Mouse (Mus musculus) gastrocnemius, adult 18-20 months (tissue): ENCODE measurements around the gene RPS10-NUDT3. TPM values are rescaled to one million over a fixed set of nuclear protein-coding genes. Genes with fewer than 3 reads are reported as not detected.
A peak's percentile ranks its signal among the peaks of the same experiment; 100 is the strongest.

ENCODE experiments used
- DNase-seq: peaks from one replicate; pipeline ENCODE4 v3.0.0; 2021; ENCODE audit warnings: low spot score
- total RNA-seq, 2 experiments: library from RNA; stranded (reverse); gene quantifications; 2 replicates each; pipeline ENCODE4 v1.2.3; 2021

Gene RPS10-NUDT3
- total RNA-seq, 2 experiments from 2014 or later, result 1.5 TPM; not detected in 1

DNA sequence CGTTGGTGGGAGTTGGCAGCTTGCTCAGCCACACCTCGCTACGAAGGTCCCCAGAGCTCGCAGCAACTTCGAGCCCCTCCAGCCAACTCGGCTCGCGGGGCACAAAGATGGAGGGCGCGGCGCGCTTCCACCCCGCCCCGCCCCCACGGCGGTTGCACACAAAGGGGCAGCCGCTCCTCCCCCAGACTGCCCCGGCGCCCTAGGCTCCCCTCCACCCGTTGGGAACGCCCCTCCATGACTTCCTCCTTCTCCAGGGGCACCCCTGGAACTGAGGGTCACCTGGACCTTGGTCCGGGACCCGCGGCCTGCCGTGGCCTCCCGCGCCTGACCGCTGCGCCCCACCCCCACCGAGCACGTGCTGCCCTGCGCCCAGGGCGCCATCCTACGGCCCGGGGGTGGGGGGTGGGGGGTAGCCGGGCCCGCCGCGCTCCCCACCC lies 79.9 kb downstream of the RPS10-NUDT3 start:
- DNase-seq, result no peak

DNA sequence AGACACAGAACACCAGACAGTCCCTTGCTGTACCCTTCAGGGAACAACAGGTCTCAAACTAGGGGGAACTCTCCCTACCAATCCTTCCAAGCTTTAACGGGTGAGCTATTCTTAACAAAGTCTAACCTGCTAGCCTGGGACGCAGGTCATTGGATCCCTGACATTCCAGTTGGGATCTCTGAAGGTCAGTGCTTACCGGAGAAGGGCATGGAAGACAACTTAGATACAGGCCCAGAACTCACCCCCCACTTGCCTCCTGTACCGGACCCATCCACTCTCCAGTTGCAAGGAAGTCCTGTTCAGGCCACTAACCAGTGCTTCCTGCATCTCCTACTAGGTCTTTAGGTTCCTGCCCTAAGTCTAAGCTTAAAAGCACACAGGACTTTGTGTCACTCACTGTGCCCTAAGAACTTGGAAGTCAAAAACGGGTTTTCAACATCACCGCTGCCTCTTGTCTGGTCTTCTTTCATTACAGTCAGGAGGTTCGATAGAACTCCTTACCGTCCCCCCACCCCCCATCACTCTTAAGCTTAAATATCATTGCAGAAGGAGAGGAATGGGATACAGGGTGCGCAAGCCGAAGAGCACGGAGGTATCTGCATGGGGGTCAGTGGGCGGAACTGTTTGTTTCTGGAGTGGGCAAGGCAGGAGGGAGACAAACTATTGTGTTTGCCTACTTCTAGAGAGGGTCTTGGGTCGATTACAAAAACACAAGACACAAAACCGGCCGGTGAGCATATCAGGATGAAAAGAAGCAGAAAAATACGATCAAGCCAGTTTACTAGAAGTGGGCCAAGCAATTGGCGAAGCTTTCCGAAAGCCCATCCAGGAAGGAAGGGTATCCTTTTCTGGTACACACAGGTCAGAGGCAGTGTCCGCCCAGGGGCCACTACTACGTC lies 80.7 kb downstream of the RPS10-NUDT3 start:
- no peak for DNase-seq

DNA sequence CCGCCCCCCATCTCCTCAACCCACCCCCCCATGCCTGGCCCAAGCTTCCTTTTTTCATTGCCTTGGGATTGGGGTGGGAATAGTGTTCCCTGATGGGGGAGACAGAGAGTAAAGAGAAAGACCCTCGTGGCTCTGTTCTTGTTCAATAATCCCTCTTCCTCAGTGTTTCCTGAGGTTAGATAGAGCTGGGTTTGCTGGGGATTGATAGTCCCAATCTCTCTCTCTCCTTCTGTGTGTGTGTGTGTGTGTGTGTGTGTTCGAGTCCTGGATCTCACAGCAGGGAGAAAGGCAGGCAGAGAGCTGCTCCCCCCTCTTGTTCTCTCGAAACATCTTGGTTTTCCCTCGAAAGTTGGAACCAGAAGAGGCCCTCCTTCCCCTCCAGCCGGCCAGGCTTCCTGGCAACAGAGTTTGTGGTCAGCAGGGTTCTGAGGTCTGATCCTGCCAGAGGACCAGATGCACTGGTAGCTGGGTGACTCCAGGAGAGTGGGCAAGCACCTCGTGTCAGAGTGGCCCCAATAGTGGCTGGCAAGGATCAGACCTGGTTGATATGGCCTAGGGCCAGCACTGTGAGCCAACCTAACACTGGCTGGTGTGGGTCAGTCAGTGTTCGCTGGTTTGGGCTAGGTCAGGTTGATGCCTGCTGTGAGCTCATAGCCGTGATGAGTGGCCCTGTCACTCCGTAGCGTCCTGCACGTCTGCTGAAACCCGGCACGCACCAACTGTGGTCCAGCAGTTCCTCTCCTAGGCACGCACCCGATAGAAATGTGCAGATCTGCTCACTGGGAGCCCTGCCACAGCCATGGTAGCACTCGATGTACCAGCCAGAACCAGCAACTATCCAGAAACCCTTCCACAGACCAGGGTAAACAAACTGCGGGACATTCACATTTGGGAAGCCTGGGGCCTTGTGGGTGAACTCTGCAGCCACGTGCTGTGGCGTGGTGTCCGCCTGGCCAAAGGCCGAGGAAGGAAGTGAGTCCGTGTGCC lies 82.5 kb downstream of the RPS10-NUDT3 start:
- DNase-seq, result peak; percentile 66

DNA sequence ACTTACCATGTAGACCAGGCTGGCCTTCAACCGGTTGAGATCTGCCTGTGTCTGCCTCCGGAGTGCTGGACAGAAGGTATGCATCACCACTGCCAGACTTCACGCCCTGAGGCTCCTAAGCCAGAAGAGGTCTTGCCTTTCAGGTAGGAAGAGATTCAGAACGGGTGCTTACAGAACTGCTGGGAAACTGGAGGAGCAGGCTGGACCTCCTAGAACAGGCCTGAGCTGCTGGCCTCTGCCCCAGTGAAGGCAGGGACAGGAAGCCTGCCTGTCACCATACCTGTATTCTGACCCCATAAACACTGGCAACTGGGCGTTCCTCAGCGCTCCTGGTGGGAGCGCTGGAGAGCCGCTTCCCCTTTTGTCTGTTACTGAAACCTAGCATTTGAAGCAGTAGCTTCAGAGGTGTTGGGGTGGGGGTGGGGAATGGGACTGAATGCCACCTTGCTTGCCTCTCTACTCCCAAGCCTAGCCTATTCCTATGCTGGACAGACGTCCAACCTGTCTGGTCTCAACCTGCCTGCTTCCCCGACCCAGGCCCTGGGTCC lies 83.6 kb downstream of the RPS10-NUDT3 start:
- DNase-seq, result no peak

DNA sequence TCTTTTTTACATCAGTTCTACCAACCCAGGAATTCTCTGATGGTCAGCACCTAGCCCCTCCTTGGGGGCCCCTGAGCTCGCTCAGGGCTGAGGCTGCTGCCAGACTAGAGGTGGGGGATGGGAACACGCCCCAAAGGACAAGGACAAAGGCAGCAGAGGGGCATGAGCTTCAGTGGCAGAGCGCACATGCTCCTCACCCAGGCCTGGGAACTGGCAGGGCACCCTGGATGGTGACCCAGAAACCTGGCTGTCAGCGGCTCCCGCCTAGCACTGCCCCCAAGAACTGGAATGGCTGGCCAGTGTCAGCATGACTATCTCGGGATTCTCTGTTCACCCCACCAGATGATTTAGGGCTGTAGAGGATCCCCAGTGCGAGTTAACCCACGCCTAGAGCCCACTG lies 85.8 kb downstream of the RPS10-NUDT3 start:
- no peak for DNase-seq

DNA sequence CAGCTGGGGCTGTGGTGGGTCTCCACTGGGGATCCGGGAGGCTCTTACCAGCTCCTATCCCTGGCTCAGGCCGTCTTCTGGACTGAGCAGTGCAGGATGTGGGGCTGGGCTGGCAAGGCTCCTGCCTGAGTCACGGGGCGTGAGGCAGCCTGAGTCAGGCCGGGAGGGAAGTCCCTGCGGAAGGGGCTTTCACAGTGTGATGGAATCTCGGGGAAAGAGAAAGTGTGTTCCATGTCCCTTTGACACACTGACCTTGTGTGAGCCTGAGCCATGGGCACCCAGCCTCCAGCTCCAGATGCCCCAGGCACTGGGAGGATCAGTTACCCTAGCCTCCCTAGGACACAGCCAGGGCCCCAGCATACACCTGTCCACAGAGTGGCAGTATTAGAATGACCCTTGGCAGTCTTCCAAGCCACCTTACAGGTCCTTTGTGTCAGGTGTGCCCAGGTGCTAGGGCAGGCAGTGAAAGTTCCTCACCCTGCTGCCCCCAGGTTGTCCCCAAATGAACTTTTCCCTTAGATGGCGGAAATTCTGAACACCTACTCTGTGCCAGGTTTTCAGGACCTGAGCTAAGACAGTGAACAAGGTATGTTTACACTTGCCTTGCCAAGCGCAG lies 87.7 kb downstream of the RPS10-NUDT3 start:
- DNase-seq, result peak; percentile 60

DNA sequence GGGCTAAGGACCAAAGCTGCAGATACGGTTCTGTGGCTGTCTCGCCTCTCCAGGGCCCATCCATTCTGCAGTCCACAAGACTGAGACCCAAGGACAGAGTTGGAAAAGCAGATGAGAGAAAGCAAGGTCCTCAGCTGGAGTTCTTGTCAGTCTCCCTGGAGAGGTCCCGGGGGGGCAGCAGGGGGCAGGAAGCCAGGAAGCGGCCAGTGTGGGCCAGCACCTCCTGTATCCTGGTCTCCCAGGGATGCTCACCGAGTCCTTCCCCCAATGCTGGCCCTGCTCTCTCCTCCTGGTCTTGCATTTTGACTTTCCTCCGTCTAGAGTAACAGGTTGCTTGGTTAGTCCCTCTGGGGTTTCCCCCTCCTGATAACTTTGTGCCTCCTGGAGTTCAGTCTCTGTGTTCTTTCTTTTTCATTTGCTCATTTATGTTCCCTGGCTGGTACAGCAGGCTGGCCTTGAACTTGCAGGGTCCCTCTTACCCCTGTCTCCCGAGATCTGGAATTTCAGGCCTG lies 88.4 kb downstream of the RPS10-NUDT3 start:
- DNase-seq, result no peak

DNA sequence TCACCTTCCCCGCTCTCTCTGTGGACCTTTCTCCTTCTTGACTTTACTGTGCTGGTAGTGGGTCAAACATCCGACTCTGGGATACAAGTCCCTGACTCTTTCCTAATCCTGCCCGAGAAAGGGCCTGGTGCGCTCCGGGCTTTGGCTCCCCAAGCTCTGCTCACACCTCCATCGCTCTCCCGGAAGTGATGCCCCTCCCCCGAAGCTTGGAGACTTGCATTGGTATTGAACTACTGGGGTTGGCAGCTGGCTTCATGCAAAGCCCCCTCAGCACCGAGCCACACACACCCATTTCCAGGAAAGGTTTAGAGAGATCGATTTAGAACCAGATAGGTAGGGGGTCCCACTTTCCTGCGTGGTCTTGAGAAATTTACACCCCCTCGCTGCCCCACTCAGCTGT lies 89.0 kb downstream of the RPS10-NUDT3 start:
- DNase-seq, result no peak

DNA sequence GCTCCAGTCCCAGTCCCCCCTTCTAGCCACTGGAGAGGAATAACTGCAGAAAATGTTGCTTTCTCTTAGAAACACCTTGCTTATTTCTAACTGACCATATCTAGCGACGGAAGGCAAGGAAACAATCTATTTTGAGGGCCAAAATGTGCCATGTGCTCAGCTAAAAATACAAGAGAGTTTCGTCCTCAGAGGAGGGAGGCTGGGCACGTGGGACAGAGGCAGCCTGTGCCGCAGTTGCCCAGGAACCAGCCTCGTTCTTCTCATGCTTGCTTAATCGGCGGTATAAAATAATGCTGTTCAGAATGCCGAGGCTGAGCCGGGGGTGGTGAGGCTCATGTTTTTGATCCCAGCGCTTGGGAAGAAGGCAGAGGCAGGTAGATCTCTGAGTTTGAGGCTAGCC lies 90.5 kb downstream of the RPS10-NUDT3 start:
- DNase-seq, result no peak

DNA sequence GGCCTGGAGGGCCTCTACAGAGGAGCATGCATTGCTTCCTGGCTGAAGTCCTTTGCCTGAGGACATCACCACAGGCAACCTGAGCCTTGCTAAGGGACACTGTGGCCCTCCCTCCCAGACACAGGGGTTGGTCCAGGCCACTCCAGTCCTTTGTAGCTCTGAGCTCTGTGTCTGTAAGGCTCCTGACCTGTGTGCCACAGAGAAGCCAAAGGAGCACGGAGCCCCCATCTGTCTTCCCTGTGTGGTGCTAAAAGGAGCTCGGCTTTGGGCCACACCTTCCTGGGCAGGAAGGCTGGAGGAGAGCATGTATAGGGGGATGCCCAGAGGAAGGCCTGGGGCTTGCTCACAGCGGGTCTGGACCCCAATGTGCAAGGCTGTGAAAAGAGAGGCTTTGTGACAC lies 93.0 kb downstream of the RPS10-NUDT3 start:
- DNase-seq, result no peak

DNA sequence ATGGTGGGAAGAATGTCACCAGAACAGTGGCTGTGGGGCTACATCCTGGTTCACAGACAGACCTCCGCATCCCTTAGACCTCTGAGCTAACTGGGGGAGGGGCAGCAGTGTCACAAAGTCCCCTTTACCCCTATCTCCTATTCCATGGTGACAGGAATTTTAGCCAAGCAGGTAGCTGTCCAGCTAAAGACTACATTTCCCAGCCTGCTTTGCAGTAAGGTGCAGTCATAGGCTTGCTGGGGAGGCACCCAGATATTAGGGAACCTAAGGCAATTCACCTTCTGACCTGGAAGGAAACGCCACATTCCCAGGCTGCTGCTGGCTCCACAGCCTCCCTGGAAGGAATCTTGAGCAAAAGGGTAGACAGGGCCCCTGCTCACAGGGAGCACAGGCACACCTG lies 93.8 kb downstream of the RPS10-NUDT3 start:
- DNase-seq, result no peak

DNA sequence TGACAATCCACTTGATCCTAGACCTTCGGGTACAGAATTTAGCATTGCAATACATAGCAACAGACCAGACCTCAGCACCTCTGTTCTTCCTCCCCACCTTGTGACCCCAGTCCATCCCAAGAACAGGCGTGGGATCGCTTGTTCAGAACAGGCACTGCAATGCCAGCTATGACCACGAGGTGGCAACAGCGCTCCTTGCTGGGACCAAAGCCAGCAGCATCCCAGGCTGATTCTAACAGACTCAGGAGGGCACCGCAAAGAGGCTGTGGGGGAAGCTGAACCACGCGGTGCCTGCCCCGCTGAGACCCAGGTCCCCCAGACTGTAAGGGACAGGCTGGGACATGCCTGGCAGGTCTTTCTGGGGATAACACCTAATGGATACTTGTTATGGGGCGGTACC lies 100.3 kb downstream of the RPS10-NUDT3 start:
- peak; percentile 90 for DNase-seq

DNA sequence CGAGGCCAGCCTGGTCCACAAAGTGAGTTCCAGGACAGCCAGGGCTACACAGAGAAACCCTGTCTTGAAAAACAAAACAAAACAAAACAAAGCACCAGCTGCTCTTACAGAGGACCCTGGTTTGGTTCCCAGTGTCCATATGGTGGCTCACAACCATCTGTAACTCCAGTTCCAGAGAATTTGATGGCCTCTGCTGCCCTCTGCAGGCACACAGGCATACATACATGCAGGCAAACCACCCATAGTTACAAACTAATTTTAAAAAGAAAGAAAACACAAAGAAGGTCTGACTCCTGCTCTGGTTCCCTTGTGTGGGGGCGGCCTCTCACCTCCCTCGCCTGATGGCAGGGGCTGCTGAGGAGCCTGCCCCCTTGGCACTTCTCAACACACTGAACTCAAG lies 101.7 kb downstream of the RPS10-NUDT3 start:
- DNase-seq, result no peak

DNA sequence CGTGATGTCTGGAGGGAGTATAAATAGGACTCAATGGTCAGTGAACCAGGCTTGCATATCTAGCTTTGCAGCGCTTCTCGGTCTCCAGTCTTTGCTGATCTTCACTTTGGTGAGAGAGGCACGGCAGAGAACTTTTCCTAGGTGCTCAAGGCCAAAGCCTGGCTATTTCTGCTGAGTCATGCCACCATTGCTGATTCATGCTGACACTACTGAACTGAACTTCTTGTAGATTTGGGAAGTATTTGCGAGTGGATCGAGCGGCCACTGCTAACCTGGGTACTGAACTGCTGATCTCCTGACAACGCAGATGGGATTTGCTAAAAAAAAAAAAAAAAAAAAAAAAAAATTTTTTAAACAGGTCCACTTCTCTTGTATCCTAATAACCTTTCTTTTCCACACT lies 102.9 kb downstream of the RPS10-NUDT3 start:
- no peak for DNase-seq

Other genes starting within 250 kb of the RPS10-NUDT3 start
- under 1 TPM in 1 of 2 experiments, not detected in 1; 0.07 TPM for gene Grm4, start 113.8 kb downstream of the RPS10-NUDT3 start, total RNA-seq
- gene Hmga1, start 78.7 kb downstream of the RPS10-NUDT3 start, total RNA-seq, result 10 to 100 TPM; 31.9 to 32.7 TPM
- 1 to 10 TPM; 2.8 to 4.0 TPM for gene AI413582, start 69.5 kb downstream of the RPS10-NUDT3 start, total RNA-seq
- 100 to 1,000 TPM; 249 to 272 TPM for gene Nudt3, start 11.7 kb downstream of the RPS10-NUDT3 start, total RNA-seq
- gene Rps10, start 1.4 kb upstream of the RPS10-NUDT3 start, total RNA-seq, result 100 to 1,000 TPM; 400 to 411 TPM
- under 1 TPM in 1 of 2 experiments, not detected in 1; 0.33 TPM for gene Pacsin1, start 20.3 kb upstream of the RPS10-NUDT3 start, total RNA-seq
- gene Spdef, start 93.7 kb upstream of the RPS10-NUDT3 start, total RNA-seq, result not detected
- 100 to 1,000 TPM; 211 to 222 TPM for gene D17Wsu92e, start 185.4 kb upstream of the RPS10-NUDT3 start, total RNA-seq
- 10 to 100 TPM; 66.9 to 69.7 TPM for gene Snrpc, start 202.9 kb upstream of the RPS10-NUDT3 start, total RNA-seq
- 10 to 100 TPM; 23.7 to 26.1 TPM for gene Uhrf1bp1, start 221.2 kb upstream of the RPS10-NUDT3 start, total RNA-seq